Mouse (Mus musculus) kidney, adult 18-20 months (tissue): ENCODE measurements around the gene Ctdspl.
A peak's percentile ranks its signal among the peaks of the same experiment; 100 is the strongest.

ENCODE experiments used
- DNase-seq: peaks from one replicate; pipeline ENCODE4 v3.0.0; 2021

Ctdspl gene

DNA sequence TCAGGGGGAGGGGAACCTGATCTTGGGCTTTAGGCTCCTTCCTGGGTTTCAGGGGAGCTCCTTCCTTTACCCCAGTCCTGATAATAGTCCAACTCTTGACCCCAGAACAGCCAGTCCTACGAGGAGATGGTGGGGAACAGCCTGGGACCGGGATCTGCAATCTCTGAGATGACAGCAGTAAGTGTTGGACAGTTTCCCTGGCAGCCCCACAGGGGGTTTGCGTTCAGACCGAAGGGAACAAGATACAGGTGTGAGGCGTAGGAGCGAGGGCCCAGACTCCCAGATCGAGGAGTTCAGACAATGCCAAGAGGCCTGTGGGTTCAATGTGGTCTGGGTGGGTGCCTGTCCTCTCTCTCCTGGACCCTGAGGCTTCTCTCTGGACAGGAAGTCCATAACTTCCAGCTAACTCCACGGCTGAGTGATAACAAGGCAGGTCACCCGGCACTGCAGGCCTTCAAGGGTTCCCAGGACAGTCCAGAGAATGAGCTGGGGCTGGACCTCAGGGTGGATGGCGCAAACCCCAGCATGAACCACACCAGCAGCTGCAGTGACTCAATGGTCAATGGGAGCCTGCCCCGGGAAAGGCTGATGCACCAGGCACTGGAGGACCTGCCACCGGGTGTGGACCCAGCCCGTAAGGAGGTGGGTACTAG is 144.0 kb downstream of the Ctdspl start:
- DNase-seq = no peak

- no peak for DNase-seq
Measured at GRCm38 (mm10) chr9:119071786-119072185, 145.5 kb downstream of the Ctdspl start.

GRCm38 (mm10) chr9:119073184-119073895 is 147.1 kb downstream of the Ctdspl start:
- DNase-seq = no peak

GRCm38 (mm10) chr9:119075685-119076084 is 149.4 kb downstream of the Ctdspl start:
- no peak for DNase-seq

- DNase-seq = no peak
Measured at GRCm38 (mm10) chr9:119080040-119080675, 153.9 kb downstream of the Ctdspl start.

DNA sequence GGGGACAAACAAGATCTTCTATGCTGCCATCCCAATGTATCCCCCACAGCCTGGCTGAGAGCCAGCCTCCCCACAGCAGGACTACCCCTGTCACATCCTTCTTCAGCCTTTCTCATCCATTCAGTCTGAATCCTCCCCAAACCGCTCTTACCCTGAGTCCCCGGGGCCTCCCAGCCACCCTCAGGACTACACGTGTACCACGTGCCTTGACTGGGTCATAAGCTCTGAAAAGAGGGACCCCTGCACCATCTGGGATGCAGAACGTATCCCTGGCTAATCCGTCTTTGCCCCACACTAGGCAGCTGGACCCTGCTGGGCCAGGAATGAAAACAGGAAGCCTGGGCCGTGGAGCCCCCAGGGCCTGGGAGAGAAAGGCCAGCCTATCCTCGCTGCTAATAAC is 155.8 kb downstream of the Ctdspl start:
- DNase-seq = no peak

DNA sequence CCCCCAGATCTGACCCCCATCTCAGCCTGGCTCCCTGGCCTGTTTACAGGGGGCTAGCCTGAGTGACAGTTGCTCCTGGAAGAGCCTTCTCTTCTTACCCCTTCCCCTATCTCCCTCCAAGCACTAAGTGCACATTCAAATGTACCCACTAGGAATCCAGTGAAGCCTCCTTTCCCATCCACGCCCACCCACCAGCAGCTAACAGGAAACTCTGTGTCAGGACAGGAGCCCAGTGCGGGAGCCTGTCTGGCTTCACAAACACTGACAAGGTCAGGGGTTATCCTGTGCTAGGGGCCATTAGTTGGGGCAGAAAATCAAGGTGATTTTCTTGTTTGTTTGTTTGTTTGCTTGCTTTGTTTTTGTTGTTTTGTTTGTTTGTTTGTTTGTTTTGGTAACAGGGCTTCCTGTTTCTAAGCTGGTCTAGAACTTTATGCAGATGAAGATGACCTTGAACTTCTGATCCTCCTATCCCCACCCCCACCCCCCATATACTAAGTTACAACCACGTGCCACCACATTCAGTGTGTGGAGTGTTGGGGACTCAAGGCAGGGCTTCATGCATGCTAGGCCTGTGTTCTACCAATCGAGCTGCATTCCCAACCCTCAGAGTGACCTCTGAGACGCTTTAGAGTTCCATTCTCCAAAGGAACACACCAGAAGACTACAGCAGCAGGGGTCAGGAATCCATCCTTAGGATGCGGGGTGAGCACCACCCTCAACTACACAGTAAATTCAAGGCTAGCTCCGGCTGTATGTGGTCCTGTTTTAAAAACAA is 156.6 kb downstream of the Ctdspl start:
- no peak for DNase-seq

DNA sequence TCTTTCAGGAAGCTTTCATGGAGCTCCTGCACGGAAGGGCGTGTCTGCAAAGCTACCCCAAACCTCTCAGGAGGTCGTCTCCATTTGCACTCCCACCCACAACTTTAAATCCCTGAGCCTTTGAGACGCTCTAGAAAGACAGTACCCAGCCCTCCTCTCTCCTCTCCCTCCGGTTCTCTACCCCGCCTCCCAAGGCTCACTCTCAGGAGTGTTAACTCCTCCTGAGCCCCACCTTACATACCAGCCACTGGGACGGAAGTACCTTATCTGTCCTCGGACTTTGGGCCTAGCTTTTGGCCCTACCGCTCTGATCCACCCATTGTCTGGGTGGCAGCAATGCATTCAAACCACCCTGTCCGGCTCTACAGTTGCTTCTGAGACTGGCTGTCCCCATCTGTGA is 157.7 kb downstream of the Ctdspl start:
- DNase-seq = no peak

DNA sequence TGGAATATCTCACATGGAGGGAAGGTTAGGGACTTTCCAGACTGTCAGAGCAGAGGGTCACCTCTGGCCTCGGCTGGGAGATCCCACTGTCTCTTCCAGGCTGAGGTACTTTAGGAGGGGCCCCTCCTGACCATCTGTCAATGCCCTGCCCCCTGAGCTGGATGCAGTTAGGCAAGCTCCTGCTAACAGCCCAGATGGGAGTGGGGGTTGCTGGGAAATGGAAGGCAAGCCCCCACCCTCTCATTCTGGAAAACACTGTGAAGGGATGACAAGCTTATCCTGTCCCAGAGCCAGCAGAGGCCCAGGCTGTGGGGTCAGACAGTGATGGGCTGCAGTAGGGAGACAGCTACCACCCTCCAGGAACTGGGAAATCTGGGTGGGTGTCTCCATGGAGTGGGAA is 160.2 kb downstream of the Ctdspl start:
- no peak for DNase-seq

- DNase-seq = no peak
Measured at GRCm38 (mm10) chr9:119087309-119087708, 161.1 kb downstream of the Ctdspl start.

- peak; percentile 99 for DNase-seq
Measured at GRCm38 (mm10) chr9:119088148-119088801, 162.0 kb downstream of the Ctdspl start.

DNA sequence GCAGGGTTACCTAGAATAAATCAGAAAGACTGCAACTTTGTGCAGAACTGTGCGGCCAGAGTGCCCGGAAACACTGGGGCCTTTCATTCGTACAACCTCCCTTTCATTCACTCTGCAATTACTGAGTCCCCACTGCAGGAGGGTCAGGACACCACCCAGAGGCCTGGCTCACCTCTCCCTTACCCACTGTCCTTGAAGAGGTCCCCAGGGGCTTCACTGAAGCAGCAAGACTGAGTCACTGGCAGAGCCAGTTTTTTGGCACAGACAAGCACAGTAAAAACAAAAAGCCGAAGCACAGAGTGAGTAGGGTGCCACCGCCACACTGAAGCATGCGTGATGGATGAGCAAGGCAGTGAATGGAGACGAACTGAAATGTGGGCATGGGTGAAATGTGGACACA is 163.2 kb downstream of the Ctdspl start:
- no peak for DNase-seq

- DNase-seq = no peak
Measured at GRCm38 (mm10) chr9:119090462-119090861, 164.2 kb downstream of the Ctdspl start.

DNA sequence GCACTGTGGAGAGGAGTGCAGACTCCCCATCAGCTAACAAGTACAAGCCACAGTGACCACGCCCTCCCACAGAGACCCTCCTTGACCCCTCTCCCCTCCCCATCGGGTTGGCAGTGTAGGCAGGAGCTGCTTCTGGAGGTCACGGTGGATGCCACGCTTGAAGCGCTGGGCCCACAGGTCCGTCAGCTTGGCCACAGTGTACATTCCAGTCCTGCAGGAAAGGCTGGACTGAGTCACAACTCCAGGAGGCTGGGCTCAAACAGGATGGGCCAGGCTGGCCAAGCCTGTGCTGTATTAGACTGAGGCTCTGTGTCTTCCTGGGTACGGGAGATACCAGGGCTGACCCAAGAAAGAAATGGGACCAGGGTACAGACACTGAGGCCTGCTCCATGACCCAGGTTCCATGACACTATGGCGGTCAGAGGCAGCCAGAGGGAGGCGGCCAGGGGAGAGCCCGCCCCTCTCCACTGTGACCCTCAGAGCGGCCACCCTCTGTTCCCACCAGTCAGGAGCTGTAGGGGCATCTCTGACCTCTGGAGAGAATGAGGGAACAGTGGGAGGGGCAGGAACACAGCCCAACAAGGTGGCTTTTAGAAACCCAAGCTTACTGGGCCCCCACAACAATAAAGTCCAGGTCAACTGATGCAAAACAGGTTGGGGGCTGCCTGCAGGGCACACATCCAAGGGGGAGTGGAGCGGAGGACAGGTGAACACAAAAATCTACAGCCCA is 165.5 kb downstream of the Ctdspl start:
- no peak for DNase-seq

DNA sequence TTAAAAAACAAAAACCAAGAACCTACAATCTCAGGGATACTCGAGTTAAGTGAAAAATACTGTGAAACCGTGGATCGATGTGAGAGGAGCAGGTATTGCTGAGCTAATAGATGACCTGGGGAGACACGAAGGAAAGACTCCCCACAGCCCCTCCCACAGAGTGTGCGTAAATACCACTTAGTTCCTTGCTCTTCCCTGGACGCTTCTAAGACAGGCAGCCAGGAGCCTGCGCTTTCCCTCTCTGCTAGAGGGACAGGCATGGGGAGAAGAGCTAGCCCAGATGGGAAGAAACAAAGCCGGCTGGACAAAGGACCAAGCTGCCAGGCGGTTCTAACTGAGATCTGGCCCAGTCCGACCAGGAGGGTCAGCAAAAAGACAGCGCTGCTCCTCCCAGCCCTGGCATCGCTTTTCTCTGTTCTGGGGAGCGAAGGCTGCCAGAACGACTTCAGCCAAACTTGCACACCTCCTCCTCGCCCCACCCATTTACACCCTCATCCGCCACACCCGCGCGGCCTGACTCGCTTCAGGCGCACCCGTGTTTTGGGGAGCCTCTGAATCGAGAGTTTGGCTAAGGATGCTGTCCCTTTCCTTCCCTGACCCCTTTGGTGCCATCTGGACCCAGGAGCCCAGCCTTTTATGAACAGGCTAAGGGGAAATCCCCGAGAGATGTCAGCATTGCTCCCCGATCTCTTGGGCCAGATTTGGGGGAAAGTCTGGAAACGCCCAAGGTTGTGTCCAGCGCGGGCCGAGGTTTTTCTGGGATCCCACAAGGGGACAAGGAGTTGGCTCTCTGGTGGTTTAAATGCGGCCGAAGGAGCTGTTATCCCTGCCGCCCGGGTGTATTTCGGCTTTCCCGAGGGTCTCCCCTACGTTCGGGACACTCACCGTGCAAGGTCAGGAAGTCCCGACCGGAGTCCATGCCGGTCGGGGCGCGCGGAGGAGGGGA is 166.5 kb downstream of the Ctdspl start:
- peak; percentile 48 for DNase-seq
